Mouse (Mus musculus): ENCODE results near the gene Supt7l. TPM values are rescaled to one million over a fixed set of nuclear protein-coding genes. Genes with fewer than 3 reads are reported as not detected.

Supt7l gene
- polyA plus RNA-seq, 1 experiment from 2014 or later: 14.0 TPM

DNA sequence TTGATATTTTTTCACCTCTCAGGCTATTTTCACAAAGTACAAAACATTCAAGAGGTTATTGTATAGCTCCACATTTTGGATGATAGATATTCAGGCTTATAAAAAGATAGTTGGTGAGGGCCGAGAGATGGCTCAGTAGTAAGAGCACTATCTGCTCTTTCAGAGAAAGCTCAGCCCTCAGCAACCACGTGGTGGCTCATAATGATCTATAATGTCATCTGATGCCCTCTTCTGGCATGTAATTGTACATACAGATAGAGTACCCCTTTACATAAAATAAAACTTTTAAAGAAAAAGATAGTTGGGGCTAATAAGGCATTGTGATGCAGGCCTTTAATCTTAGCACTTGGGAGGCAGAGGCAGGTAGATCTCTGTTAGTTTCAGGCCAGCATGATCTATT lies 953 bp upstream of the Supt7l start:
- 30% methylated on average over 2 of the region's 2 CpGs for WGBS (ENCODE audit: missing documents)
- peaks cover 51% of the 10 kb centered on the region for H3K79me2 ChIP-seq (ENCODE audit: inconsistent target)
- no peak overlapping the region for H3K27ac ChIP-seq
- no peak overlapping the region for H3K4me3 ChIP-seq (ENCODE audit: inconsistent target)
- peaks cover 33% of the 10 kb centered on the region for H3K36me3 ChIP-seq (ENCODE audit: inconsistent target)

DNA sequence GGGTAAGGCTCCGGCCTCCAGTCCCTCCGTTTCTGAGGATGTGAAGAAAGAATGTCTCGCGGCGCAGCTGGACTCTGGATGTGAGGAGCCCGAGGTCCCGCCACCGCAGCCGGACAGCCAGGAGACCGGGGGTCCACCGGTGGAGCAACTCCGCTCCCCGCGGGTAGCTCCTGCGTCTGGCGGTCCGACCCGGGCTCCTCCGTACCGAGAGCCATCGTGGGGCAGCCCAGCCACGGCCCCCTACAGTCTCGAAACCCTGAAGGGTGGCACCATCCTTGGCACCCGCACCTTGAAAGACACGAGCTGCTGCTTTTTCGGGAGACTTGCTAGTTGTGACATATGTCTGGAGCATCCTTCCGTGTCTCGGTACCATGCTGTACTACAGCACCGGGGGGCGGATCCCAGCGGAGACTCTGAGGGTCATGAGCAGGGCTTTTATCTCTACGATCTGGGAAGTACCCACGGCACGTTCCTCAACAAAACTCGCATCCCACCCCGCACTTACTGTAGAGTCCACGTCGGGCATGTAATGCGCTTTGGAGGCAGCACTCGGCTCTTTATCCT lies 408 bp downstream of the Supt7l start:
- Histone ChIP-seq H3K27ac (peak overlapping the region; percentile 77), H3K79me2 (ENCODE audit: inconsistent target) (peaks cover 51% of the 10 kb centered on the region), H3K4me3 (ENCODE audit: inconsistent target) (peak overlapping the region; percentile 88), H3K36me3 (ENCODE audit: inconsistent target) (peaks cover 31% of the 10 kb centered on the region)
- 5% methylated on average over 40 of the region's 40 CpGs for WGBS (ENCODE audit: missing documents)

DNA sequence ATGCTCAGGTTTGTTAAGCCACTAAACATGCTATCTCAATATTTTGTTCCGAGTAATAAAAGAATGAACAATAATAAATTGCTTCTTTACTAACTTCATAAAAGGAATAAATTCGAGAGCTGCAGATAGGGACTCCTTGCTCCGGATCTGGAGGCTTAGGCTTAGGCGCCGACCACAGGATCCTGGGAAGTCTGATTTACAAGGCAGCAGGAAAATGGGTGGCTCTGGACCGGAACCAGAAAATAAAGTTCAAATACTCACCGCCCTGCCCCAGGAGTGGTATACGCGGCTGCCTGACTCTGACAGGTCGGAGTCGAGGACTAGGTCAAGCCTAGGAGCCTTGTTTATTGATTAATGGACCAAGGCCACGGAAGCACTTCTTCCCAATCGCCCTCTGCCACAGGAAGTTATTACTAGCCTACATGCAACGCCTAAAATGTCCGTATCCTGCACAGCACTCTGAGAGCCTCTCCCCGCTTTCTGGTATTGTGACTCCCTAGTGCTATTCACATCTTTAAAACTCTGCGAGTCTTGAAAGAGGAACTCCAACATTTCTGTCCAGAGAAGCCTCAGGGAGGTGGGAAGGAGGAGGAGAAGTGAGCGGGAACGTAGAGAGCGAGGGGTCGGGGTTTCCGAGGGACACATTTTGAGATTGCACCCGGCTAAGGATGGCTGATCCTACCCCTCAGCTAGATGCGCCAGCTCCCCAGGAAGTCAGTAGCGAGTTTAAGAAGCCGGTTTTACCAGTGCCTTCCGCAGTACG lies 1.1 kb downstream of the Supt7l start, which contains the start of gene Slc4a1ap:
Slc4a1ap (plus strand) TSS at position 642 of the 763 bp plus-strand sequence.
- H3K4me3 ChIP-seq (ENCODE audit: inconsistent target): peak within 1 kb of the TSS; percentile 88
- 3% methylated on average over 28 of the region's 28 CpGs for WGBS (ENCODE audit: missing documents)
- peaks cover 29% of the 10 kb centered on the region for H3K36me3 ChIP-seq (ENCODE audit: inconsistent target)
- H3K27ac ChIP-seq: peak within 1 kb of the TSS; percentile 77
- H3K79me2 ChIP-seq (ENCODE audit: inconsistent target): peaks cover 51% of the 10 kb centered on the region

DNA sequence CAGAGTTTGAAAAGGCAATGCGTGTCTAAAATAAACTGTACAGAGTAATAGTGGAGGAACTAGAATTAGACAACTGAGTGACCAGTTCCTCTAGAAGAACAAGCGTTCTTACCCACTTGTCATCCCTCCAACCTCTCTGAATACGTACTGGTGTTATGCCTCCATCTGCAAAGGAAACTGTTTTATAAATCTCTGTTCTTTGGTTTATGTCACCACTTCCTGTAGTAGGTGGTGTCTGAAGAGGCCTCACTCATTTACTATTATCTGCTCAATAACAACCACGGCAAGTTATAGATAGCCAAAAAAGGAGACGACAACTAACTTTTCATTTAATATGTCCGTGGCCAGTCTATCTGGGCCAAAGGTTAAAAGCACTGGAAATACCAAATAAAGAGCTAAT lies 7.1 kb downstream of the Supt7l start:
- Histone ChIP-seq H3K79me2 (ENCODE audit: inconsistent target) (peaks cover 18% of the 10 kb centered on the region), H3K27ac (no peak overlapping the region), H3K4me3 (ENCODE audit: inconsistent target) (no peak overlapping the region), H3K36me3 (ENCODE audit: inconsistent target) (peaks cover 71% of the 10 kb centered on the region)
- 92% methylated on average over 6 of the region's 6 CpGs for WGBS (ENCODE audit: missing documents)

DNA sequence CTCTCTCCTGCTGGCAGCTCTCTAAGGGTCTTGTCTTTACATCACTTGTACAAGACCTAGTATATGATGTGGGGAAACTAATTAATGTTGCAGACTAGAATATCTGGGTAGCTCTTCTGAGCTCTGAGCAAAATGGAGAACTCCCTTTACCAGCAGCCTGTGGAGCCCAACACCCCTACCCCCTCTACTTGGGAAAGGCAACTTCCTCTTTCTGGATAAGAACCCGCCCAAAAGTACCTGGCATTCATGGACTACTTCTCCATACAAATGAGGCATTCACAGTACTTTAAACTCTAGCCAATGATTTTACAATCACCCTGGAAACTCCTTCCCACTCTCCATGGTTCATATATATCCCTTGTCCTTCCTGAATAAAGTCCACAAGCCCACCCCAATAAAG lies 15.1 kb downstream of the Supt7l start:
- peaks cover 53% of the 10 kb centered on the region for H3K36me3 ChIP-seq (ENCODE audit: inconsistent target)
- no peak overlapping the region for H3K4me3 ChIP-seq (ENCODE audit: inconsistent target)
- H3K79me2 ChIP-seq (ENCODE audit: inconsistent target): no peaks in the 10 kb centered on the region
- H3K27ac ChIP-seq: no peak overlapping the region
- 0% methylated on average over 1 of the region's 1 CpGs for WGBS (ENCODE audit: missing documents)

DNA sequence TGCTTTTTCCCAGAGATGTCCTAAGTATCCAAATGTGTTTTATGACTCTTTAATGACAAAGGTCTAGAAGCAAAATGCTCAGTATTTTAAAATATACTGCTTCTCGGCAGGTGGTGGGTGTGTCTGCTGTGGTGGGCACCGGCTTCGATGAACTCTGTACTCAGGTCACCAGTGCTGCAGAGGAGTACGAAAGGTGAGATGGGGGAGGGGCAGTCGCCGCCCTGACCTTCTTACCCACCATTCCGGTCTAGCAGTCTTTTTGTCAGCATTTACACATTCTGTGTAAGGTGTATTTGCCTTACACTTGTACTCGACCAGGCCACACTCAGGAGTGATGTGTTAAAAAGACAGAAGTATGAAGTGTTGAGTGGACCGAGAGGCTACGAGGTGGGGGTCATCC lies 22.8 kb downstream of the Supt7l start:
- peaks cover 53% of the 10 kb centered on the region; the same call in 1 of the 2 replicates for H3K36me3 ChIP-seq (ENCODE audit: inconsistent target)

DNA sequence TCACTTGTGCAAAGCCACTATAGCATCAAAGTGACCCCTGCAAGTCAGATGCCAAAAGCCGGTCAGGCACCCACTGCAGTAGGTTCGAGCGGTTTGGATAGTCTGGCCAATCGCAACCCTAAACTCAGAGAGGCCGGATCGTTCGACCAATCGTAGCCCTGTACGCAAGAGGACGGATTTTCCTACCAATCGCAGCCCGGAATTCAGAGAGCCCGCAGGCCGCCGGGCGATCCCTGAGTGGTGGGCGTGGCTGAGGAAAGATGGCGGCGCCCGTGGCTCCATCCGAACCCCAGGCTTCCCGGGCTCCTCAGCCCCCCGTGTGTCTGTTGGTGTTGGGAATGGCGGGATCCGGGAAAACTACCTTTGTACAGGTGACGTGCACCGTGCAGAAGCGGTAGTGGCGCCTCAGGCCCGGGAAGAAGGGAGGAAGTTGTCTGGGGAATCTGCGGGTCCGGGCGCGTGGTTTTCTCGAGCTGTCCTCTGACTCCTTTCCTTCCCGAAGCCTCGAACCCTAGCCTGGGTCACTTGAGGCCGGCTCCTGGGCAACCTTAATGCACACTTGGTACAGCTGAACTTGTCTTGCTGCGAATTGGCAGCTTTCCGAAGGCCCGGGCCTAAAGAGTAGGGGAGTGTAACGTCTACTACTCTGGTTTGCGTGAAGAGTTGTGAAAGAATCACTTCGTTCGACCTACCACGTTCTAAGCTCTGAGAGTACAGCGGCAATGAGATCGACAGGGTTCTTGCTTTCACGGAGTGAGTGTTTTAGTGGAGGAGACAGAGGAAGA lies 32.9 kb downstream of the Supt7l start, which contains the start of gene Gpn1:
Gpn1 (plus strand) TSS at position 229 of the 785 bp plus-strand sequence.
- peak within 1 kb of the TSS; percentile 94 for H3K4me3 ChIP-seq (ENCODE audit: inconsistent target)
- H3K27ac ChIP-seq: peak within 1 kb of the TSS; percentile 24
- under 1% methylated on average over 48 of the region's 49 CpGs for WGBS (ENCODE audit: missing documents)
- H3K36me3 ChIP-seq (ENCODE audit: inconsistent target): peaks cover 18% of the 10 kb centered on the region
- H3K79me2 ChIP-seq (ENCODE audit: inconsistent target): peaks cover 16% of the 10 kb centered on the region; the same call in 1 of the 2 replicates

More for the DNA sequence above, 22.8 kb downstream of the Supt7l start:
- 97% methylated on average over 10 of the region's 10 CpGs for WGBS (ENCODE audit: missing documents)
- Histone ChIP-seq H3K27ac (no peak overlapping the region), H3K4me3 (ENCODE audit: inconsistent target) (no peak overlapping the region), H3K79me2 (ENCODE audit: inconsistent target) (no peaks in the 10 kb centered on the region)

DNA sequence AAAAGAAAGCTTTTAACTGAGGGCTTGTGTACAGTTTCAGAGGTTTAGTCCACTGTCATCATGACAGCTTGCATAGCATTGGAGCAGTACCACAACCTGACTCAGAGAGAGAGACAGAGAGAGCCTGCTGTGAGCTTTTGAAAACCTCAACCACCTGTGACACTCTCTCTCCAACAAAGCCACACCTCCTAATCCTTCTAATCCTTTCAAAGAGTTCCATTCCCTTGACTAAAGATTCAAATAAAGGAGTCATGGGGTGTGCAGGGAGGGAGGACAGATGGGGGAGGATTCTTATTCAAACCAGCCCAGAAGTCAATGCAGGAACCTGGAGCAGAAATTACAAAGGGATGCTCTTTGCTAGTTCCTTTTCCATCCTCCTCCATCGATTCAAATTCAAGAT lies 35.6 kb downstream of the Supt7l start:
- WGBS (ENCODE audit: missing documents): 75% methylated on average over 1 of the region's 1 CpGs
- H3K4me3 ChIP-seq (ENCODE audit: inconsistent target): no peak overlapping the region
- H3K79me2 ChIP-seq (ENCODE audit: inconsistent target): peaks cover 16% of the 10 kb centered on the region; the same call in 1 of the 2 replicates

DNA sequence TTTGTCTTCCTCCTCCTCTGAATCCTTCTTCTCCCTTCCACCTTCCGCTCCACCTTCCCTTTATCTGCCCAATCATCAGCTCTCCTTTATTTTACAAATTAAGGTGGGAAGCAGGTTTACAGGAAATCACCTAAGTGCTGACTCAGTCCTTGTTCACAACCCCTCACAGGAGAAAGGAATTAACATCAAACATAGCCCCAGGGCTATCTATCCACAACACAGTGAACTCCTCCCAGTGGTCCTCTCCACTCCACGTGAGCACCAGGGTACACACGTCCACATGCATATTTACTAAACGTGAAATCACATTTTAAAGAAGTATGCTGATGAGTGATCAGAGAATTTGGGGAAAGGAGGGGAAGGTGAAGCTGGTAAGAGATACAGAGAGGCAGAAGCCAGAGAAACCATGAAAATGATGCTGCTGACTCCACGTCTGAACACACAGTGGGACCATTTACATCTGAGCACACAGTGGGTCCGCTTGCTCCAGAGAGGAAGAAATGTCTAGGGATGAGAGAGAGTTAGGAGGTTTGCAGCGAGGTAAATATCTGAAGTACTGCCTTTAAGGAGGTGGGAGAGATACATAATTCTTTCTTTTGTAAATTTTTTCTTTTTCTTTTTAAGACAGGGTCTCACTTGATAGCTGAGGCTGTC lies 38.4 kb downstream of the Supt7l start:
- Histone ChIP-seq H3K79me2 (ENCODE audit: inconsistent target) (no peaks in the 10 kb centered on the region), H3K36me3 (ENCODE audit: inconsistent target) (no peaks in the 10 kb centered on the region), H3K4me3 (ENCODE audit: inconsistent target) (no peak overlapping the region), H3K27ac (no peak overlapping the region)
- WGBS (ENCODE audit: missing documents): 83% methylated on average over 7 of the region's 7 CpGs

More for the DNA sequence above, 35.6 kb downstream of the Supt7l start:
- Histone ChIP-seq H3K27ac (no peak overlapping the region), H3K36me3 (ENCODE audit: inconsistent target) (peaks cover 7% of the 10 kb centered on the region; the same call in 1 of the 2 replicates)

DNA sequence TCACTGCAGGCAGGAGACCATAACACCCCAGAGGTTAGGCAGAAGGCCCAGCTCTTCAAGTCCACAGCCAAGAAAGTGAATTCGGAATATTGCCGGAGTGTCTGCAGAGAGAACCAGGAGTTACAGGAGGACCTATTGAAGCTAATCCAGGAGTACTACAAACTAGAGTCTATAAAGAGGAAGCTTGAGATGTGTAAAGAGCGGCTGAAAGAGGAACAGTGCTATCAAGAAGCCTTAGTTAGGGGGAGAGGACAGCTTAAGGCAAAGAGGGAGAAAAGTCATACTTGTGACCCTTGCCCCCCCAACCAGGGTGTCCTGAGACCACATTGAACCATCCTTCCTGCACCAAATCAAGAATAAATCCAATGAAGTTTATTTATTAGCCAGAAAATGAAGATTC lies 39.7 kb downstream of the Supt7l start:
- no peaks in the 10 kb centered on the region for H3K79me2 ChIP-seq (ENCODE audit: inconsistent target)
- no peak overlapping the region for H3K4me3 ChIP-seq (ENCODE audit: inconsistent target)
- H3K27ac ChIP-seq: no peak overlapping the region
- H3K36me3 ChIP-seq (ENCODE audit: inconsistent target): no peaks in the 10 kb centered on the region
- WGBS (ENCODE audit: missing documents): 64% methylated on average over 3 of the region's 3 CpGs

DNA sequence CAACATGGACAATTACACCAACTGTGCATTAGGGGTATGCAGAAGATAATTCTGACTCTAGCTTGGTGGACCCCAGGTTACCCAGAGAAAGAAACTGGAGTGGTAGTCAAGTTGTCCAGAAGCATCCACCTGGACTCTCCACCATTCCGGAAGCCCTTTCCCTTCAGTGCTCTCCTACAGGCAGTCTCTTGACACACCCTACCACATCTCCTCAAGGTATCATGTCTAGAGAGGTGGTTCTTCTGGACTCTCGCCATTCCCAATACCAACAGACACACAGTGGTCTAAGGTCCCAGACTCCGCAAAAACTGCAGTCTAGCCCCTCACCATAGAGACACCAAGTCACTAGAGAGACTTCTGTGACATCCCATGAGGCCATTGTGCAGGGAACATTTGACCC lies 42.2 kb downstream of the Supt7l start, which contains the start of gene 4930548H24Rik:
4930548H24Rik (plus strand) TSS at position 301 of the 400 bp plus-strand sequence.
- H3K79me2 ChIP-seq (ENCODE audit: inconsistent target): no peaks in the 10 kb centered on the region
- 89% methylated on average over 3 of the region's 3 CpGs for WGBS (ENCODE audit: missing documents)
- H3K4me3 ChIP-seq (ENCODE audit: inconsistent target): no peak within 1 kb of the TSS
- H3K27ac ChIP-seq: no peak within 1 kb of the TSS
- peaks cover 9% of the 10 kb centered on the region; the same call in 1 of the 2 replicates for H3K36me3 ChIP-seq (ENCODE audit: inconsistent target)

DNA sequence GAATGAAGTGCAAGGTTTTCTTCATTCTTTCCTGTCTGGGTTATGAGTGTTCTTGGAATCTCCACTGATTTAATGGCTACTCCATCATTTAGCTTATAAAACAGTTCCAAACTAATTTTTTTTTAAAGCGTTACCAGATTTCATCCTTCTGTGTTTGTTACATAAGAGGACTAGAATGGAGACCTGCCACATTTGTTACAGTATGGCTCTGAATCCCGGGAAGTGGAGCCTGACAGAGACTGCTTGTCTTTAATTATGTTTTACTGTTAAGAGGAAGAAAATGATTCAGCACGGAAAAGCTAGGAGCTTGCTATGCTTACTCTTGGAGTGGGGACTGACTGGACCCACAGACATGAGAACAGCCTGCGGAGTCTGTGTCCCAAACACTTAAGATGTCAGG lies 47.1 kb downstream of the Supt7l start:
- H3K36me3 ChIP-seq (ENCODE audit: inconsistent target): peaks cover 55% of the 10 kb centered on the region
- H3K27ac ChIP-seq: no peak overlapping the region
- WGBS (ENCODE audit: missing documents): 94% methylated on average over 4 of the region's 4 CpGs

DNA sequence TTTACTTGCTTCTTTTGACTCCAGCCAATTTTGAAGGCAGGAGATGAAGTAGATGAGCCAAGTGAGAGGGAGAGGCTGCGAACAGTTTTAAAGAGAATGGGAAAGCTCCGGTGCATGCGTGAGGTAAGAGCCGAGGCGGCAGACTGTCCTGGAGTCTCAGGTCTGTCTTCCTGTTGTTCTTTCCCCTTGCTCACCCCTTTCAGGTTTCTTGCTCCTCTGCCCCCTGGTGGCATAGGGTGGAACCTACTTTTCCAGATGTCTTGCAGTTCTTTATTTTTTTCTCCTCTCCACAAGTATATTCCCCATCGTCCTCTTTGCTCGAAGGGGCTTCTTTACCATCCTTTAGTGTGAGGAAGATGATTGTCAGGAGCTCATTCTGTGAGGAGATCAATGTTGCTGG lies 57.3 kb downstream of the Supt7l start:
- no peaks in the 10 kb centered on the region for H3K79me2 ChIP-seq (ENCODE audit: inconsistent target)
- WGBS (ENCODE audit: missing documents): 71% methylated on average over 7 of the region's 7 CpGs
- no peak overlapping the region for H3K4me3 ChIP-seq (ENCODE audit: inconsistent target)
- peaks cover 37% of the 10 kb centered on the region for H3K36me3 ChIP-seq (ENCODE audit: inconsistent target)
- H3K27ac ChIP-seq: no peak overlapping the region

More for the DNA sequence above, 47.1 kb downstream of the Supt7l start:
- no peaks in the 10 kb centered on the region for H3K79me2 ChIP-seq (ENCODE audit: inconsistent target)
- no peak overlapping the region for H3K4me3 ChIP-seq (ENCODE audit: inconsistent target)

DNA sequence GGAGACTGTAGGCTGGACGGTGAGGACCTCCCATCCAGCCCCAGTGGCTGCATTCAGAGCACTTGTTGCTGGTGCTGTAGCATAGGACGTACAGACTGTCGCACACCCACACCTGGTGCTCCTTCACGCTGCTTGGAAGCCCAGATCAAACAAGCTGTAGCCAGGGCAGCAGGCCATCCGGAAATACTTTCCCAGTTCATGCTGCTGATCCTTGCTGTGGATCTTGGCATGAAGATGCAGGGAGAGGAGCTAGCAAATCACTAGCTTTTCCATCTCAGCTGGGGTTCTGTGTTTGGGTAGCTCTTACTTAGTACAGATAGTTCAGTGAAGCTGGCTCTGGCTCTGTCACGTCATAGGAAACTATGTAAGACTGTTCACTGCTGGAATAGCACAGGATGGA lies 57.9 kb downstream of the Supt7l start:
- Histone ChIP-seq H3K27ac (no peak overlapping the region), H3K79me2 (ENCODE audit: inconsistent target) (no peaks in the 10 kb centered on the region), H3K36me3 (ENCODE audit: inconsistent target) (peaks cover 37% of the 10 kb centered on the region), H3K4me3 (ENCODE audit: inconsistent target) (no peak overlapping the region)
- WGBS (ENCODE audit: missing documents): 98% methylated on average over 6 of the region's 6 CpGs
